Mouse (Mus musculus) adrenal gland, postnatal 25 days (tissue): ENCODE data around the gene Gm20517. TPM values are rescaled to one million over a fixed set of nuclear protein-coding genes. Genes with fewer than 3 reads are reported as not detected.

Source experiments
- DNase-seq: peaks from one replicate; pipeline ENCODE4 v3.0.0; 2021; ENCODE audit warnings: mixed read lengths
- long read RNA-seq: library from polyadenylated mRNA; stranded (forward); transcript quantifications from one replicate; pipeline ENCODE4 v2.0.0, GENCODE M21; 2021
- total RNA-seq: library from RNA; stranded (reverse); gene quantifications from 2 replicates; pipeline ENCODE4 v1.2.3, GENCODE M21; 2021

Gm20517 gene
- 1.4 and 3.9 TPM in 2 replicates for total RNA-seq
- long read RNA-seq, partial matches to known transcripts = 1 of 8 reads
- long read RNA-seq, other reads (novel, unspliced or antisense) = 6 of 8 reads

GRCm38 (mm10) chr17:47610849-47611660 lies at the start of gene Gm20517, which contains the start of the genes Bysl and Med20:
Gene Gm20517 (plus strand): TSS chr17:47611589.
Gene Bysl (minus strand): TSS chr17:47611492.
Gene Med20 (plus strand): TSS chr17:47611582.
- peak; percentile 97 for DNase-seq

GRCm38 (mm10) chr17:47562875-47563274 lies 48.5 kb upstream of the Gm20517 start:
- DNase-seq = peak; percentile 4

- no peak for DNase-seq
Measured at GRCm38 (mm10) chr17:47564612-47565011, 46.8 kb upstream of the Gm20517 start.

- no peak for DNase-seq
Measured at GRCm38 (mm10) chr17:47566133-47566532, 45.3 kb upstream of the Gm20517 start.

GRCm38 (mm10) chr17:47567271-47567670 lies 44.1 kb upstream of the Gm20517 start:
- DNase-seq = no peak

- DNase-seq = no peak
Measured at GRCm38 (mm10) chr17:47568389-47568788, 43.0 kb upstream of the Gm20517 start.

GRCm38 (mm10) chr17:47568951-47569527 lies 42.4 kb upstream of the Gm20517 start:
- DNase-seq = no peak

GRCm38 (mm10) chr17:47571621-47572020 lies 39.8 kb upstream of the Gm20517 start:
- no peak for DNase-seq

GRCm38 (mm10) chr17:47572436-47572835 lies 39.0 kb upstream of the Gm20517 start:
- DNase-seq = no peak

- DNase-seq = no peak
Measured at GRCm38 (mm10) chr17:47574028-47574427, 37.4 kb upstream of the Gm20517 start.

- DNase-seq = no peak
Measured at GRCm38 (mm10) chr17:47574830-47575229, 36.6 kb upstream of the Gm20517 start.

- DNase-seq = peak; percentile 9
Measured at GRCm38 (mm10) chr17:47578655-47579054, 32.7 kb upstream of the Gm20517 start.

- DNase-seq = no peak
Measured at GRCm38 (mm10) chr17:47580962-47581361, 30.4 kb upstream of the Gm20517 start.

- DNase-seq = no peak
Measured at GRCm38 (mm10) chr17:47588517-47588916, 22.9 kb upstream of the Gm20517 start.

- DNase-seq = no peak
Measured at GRCm38 (mm10) chr17:47591073-47591472, 20.3 kb upstream of the Gm20517 start.

GRCm38 (mm10) chr17:47593215-47593853 lies 18.1 kb upstream of the Gm20517 start:
- peak; percentile 97 for DNase-seq

- DNase-seq = no peak
Measured at GRCm38 (mm10) chr17:47593854-47594182, 17.6 kb upstream of the Gm20517 start.

- DNase-seq = peak; percentile 44
Measured at GRCm38 (mm10) chr17:47594183-47594968, 17.0 kb upstream of the Gm20517 start.

GRCm38 (mm10) chr17:47594969-47595247 lies 16.5 kb upstream of the Gm20517 start:
- DNase-seq = no peak

- peak; percentile 61 for DNase-seq
Measured at GRCm38 (mm10) chr17:47595248-47596161, 15.9 kb upstream of the Gm20517 start.

- no peak for DNase-seq
Measured at GRCm38 (mm10) chr17:47596162-47596838, 15.1 kb upstream of the Gm20517 start.
